Mouse (Mus musculus) testis, postnatal 10 days (tissue): ENCODE measurements around the gene Slc1a5.
A peak's percentile ranks its signal among the peaks of the same experiment; 100 is the strongest.

Source experiments
- DNase-seq: peaks from one replicate; pipeline ENCODE4 v3.0.0; 2021; ENCODE audit warnings: low spot score

Gene Slc1a5

GRCm38 (mm10) chr7:16819794-16820193 lies 38.7 kb downstream of the Slc1a5 start:
- no peak for DNase-seq

GRCm38 (mm10) chr7:16820271-16820763 lies 39.2 kb downstream of the Slc1a5 start:
- DNase-seq = no peak

DNA sequence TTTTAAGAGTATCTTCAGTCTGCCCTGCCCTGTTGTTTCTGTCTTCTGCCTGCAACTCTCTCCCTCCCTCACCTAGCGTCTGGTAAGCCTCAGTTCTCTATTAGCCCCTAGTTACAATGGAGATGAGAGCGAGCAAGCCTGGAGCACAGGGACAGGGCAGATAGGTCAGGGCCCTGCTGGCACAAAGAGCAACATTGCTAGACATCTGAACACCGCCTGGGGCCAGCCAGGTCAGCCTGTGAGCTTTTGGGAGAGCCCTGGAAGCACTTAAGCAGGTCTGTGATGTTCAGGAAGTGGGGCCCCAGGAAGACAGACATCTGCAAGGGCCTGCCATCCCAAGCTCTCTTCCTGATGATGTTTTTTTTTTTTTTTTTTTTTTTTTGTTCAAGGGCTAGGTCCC lies 40.0 kb downstream of the Slc1a5 start:
- no peak for DNase-seq

DNA sequence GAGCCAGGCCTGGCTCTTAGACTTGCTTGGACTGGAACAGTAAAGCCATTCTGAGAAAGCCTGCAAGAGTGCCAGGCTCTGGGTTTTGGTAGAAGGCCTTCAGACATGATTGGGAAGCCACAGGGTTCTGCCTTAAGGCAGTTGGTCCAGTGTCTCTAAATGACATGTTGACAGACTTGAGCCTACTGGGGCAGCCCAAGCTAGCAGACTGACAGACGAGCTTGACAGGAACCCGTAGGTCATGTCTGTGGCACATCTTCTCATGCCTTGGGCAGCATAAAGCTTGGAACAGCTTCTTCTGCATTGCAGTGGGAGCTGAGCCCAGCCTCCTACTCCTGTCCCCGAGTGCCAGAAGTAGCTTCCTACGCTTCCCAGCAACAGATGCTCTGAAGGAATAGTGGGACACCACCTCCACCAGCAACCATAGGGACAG lies 40.5 kb downstream of the Slc1a5 start:
- DNase-seq = no peak

DNA sequence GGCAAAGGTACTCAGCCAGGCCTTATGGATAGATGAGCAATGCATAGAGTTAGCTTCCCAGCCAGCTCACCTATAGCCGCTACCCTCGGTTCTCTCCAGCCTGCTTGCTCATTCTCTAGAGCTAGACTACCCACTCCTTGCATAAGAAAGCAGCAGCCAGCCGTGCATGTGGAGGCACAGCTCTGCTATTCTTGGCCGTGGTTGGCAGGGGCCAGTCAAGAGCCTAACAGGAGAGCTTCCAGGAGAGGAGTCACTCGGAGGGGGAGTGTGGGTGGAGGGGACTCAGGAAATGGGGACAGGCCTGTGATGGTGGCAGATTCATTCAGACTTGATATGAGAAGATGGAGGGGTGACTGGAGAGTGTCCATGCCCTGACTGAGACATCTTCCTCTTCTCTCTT lies 42.6 kb downstream of the Slc1a5 start:
- DNase-seq = no peak

GRCm38 (mm10) chr7:16825785-16826184 lies 44.6 kb downstream of the Slc1a5 start:
- no peak for DNase-seq

- DNase-seq = no peak
Observed at GRCm38 (mm10) chr7:16826571-16826970, 45.4 kb downstream of the Slc1a5 start.

- DNase-seq = no peak
Observed at GRCm38 (mm10) chr7:16827274-16827673, 46.1 kb downstream of the Slc1a5 start.

- no peak for DNase-seq
Observed at GRCm38 (mm10) chr7:16830449-16830848, 49.3 kb downstream of the Slc1a5 start.

GRCm38 (mm10) chr7:16837916-16838803 lies 57.0 kb downstream of the Slc1a5 start:
- no peak for DNase-seq

GRCm38 (mm10) chr7:16838804-16839426 lies 57.8 kb downstream of the Slc1a5 start:
- DNase-seq = no peak

GRCm38 (mm10) chr7:16839427-16840108 lies 58.4 kb downstream of the Slc1a5 start:
- no peak for DNase-seq

GRCm38 (mm10) chr7:16840109-16840491 lies 59.0 kb downstream of the Slc1a5 start:
- DNase-seq = no peak

- DNase-seq = no peak
Observed at GRCm38 (mm10) chr7:16841078-16841477, 59.9 kb downstream of the Slc1a5 start.

GRCm38 (mm10) chr7:16841561-16842560 lies 60.7 kb downstream of the Slc1a5 start:
- peak; percentile 40 for DNase-seq

DNA sequence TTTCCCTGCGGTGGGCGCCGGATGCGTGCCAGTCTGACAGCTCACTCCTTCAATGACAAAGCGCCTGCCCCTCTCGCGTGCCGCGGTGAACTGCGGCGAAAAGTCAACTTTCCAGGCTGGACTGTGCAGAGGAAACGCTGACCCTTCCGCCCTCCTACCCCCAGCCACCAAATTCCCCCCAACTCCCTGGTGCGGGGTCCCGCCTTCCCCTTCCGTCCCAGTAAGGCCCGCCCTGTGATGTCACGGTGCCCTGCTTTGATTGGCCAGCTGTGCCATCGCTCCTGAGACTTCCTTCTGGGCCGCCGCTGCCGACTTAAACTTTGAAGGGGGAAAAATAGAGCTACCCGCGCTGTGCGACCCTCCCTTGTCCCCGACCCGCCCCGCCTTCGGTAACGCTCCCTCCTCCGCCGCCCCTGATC lies 61.5 kb downstream of the Slc1a5 start, which contains the start of gene Prkd2:
Gene Prkd2, plus strand, starts transcription at position 258 of the 419 bp plus-strand sequence.
- peak; percentile 93 for DNase-seq

DNA sequence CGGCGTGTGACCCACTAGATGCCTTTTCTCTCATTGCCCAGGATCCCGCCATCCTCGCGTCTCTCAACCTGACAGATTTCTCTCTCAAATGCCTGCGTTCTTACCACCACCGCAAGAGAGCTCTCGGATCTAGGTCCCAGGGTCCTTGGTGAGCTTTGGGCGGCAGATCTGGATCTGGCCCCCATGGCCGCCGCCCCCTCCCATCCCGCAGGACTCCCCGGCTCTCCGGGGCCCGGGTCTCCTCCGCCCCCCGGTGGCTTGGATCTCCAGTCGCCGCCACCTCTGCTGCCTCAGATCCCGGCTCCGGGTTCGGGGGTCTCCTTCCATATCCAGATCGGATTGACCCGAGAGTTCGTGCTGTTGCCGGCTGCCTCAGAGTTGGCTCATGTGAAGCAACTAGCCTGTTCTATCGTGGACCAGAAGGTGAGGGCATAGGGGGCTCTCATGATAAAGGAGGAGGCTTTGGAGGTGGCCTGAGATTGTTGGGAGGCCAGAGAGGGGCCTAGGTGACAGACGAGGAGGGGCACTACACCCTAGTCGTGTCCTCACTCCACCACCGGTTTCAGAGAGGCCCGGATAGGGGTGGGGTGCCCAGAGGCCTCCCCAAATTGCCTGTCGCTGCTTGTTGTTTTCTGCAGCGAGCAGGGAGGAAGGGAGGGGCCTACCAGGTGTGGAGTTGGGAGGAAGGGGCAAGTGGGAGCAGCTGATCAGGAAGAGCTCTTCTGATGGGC lies 62.5 kb downstream of the Slc1a5 start:
- peak; percentile 46 for DNase-seq

GRCm38 (mm10) chr7:16844696-16845071 lies 63.5 kb downstream of the Slc1a5 start:
- peak; percentile 37 for DNase-seq

DNA sequence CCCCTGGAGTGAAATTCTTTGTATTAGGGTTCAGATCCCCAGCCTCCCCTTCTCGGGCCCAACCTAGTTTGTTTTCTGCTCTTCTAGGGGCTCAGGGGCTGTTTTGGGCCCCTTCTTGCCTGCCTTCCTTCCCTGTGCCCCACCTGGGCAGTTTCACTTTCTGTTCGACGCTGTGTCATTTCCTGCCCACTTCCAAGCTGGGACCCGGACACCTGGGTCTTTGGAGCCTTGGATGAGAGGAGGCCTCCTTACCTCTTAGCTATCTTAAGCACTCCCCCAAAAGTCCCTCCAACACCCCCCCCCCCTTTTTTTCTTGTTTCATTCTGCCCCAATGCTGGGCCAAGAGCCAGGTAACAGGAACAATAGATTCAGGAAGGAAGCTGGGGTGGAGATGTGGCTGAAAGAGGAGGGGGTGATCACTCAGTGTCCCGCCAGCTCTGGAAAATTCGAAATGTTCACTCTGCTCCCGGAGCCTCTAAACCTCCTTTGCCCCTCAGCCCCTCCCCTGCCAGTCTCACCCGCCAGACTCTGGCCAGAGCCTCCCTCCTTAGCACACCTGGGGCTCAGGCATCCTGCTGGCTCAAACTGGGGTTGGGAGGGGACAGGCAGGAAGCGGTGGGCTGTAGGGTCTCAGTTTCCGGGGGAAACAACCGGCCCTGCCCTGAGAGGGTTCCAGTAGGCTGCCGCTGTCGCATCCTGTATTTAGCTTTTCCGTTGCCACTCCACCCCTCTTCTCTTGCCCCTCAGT lies 64.1 kb downstream of the Slc1a5 start:
- DNase-seq = peak; percentile 43

DNA sequence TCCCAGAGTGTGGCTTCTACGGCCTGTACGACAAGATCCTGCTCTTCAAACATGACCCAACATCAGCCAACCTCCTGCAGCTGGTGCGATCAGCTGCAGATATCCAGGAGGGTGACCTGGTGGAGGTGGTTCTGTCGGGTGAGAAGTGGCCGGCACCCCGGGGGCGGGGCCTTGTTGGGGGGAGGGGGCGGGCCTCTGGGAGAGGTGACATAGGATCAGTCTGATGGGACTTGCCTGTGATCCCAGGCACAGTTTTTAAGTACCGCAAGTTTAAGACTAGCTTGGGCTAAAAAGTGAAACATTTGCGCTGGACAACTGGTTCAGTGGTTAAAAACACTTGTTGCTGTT lies 64.7 kb downstream of the Slc1a5 start:
- no peak for DNase-seq
